Mouse (Mus musculus): ENCODE results near the gene Klf16. TPM values are rescaled to one million over a fixed set of nuclear protein-coding genes. Genes with fewer than 3 reads are reported as not detected.
A peak's percentile ranks its signal among the peaks of the same experiment; 100 is the strongest.

Gene Klf16
- polyA plus RNA-seq, 1 experiment = 7.7 TPM

- no peak for TF ChIP-seq POLR2A (IDR thresholded peaks at IDR 0.05; ENCODE audit: borderline replicate concordance, low read depth, low read length)
- no peak for TF ChIP-seq CTCF (IDR thresholded peaks at IDR 0.05; ENCODE audit: low read depth, low read length)
- Histone ChIP-seq H3K4me3 (ENCODE audit: insufficient read depth, low read length) (peak overlapping the region; percentile 74), H3K4me1 (ENCODE audit: control insufficient read depth, insufficient read depth, low read length) (peaks cover 18% of the 10 kb centered on the region), H3K27ac (ENCODE audit: insufficient read depth, low read depth, low read length) (peak overlapping the region; percentile 7; the same call in 1 of the 2 replicates)
These were observed 12.2 kb upstream of the Klf16 start for GRCm38 (mm10) chr10:80589127-80589878.

GRCm38 (mm10) chr10:80587305-80587657 lies 10.2 kb upstream of the Klf16 start:
- TF ChIP-seq CTCF (IDR thresholded peaks at IDR 0.05; ENCODE audit: low read depth, low read length) (no peak), POLR2A (IDR thresholded peaks at IDR 0.05; ENCODE audit: borderline replicate concordance, low read depth, low read length) (no peak)
- H3K4me1 ChIP-seq (ENCODE audit: control insufficient read depth, insufficient read depth, low read length) = peaks cover 18% of the 10 kb centered on the region

GRCm38 (mm10) chr10:80586407-80587304 lies 9.5 kb upstream of the Klf16 start:
- 0 out of 2 replicates have a peak overlapping the region, but pooled peaks have one; percentile 12 for H3K4me3 ChIP-seq (ENCODE audit: insufficient read depth, low read length)
- peaks cover 18% of the 10 kb centered on the region for H3K4me1 ChIP-seq (ENCODE audit: control insufficient read depth, insufficient read depth, low read length)
- 0 out of 2 replicates have a peak overlapping the region, but pooled peaks have one; percentile 10 for H3K27ac ChIP-seq (ENCODE audit: insufficient read depth, low read depth, low read length)
- TF ChIP-seq CTCF (IDR thresholded peaks at IDR 0.05; ENCODE audit: low read depth, low read length) (no peak), POLR2A (IDR thresholded peaks at IDR 0.05; ENCODE audit: borderline replicate concordance, low read depth, low read length) (no peak)

More at GRCm38 (mm10) chr10:80587305-80587657, 10.2 kb upstream of the Klf16 start:
- Histone ChIP-seq H3K4me3 (ENCODE audit: insufficient read depth, low read length) (0 out of 2 replicates have a peak overlapping the region, but pooled peaks have one; percentile 12), H3K27ac (ENCODE audit: insufficient read depth, low read depth, low read length) (0 out of 2 replicates have a peak overlapping the region, but pooled peaks have one; percentile 10)

- H3K4me1 ChIP-seq (ENCODE audit: control insufficient read depth, insufficient read depth, low read length) = peaks cover 18% of the 10 kb centered on the region
- no peak overlapping the region for H3K4me3 ChIP-seq (ENCODE audit: insufficient read depth, low read length)
- H3K27ac ChIP-seq (ENCODE audit: insufficient read depth, low read depth, low read length) = no peak overlapping the region
- TF ChIP-seq POLR2A (IDR thresholded peaks at IDR 0.05; ENCODE audit: borderline replicate concordance, low read depth, low read length) = no peak
- TF ChIP-seq CTCF (IDR thresholded peaks at IDR 0.05; ENCODE audit: low read depth, low read length) = no peak
These were observed 8.5 kb upstream of the Klf16 start for GRCm38 (mm10) chr10:80585581-80585980.

GRCm38 (mm10) chr10:80584642-80585552 lies 7.8 kb upstream of the Klf16 start:
- no peak overlapping the region for H3K4me3 ChIP-seq (ENCODE audit: insufficient read depth, low read length)
- H3K4me1 ChIP-seq (ENCODE audit: control insufficient read depth, insufficient read depth, low read length) = peaks cover 18% of the 10 kb centered on the region
- no peak for TF ChIP-seq CTCF (IDR thresholded peaks at IDR 0.05; ENCODE audit: low read depth, low read length)
- no peak for TF ChIP-seq POLR2A (IDR thresholded peaks at IDR 0.05; ENCODE audit: borderline replicate concordance, low read depth, low read length)
- H3K27ac ChIP-seq (ENCODE audit: insufficient read depth, low read depth, low read length) = no peak overlapping the region

GRCm38 (mm10) chr10:80584045-80584488 lies 6.9 kb upstream of the Klf16 start:
- TF ChIP-seq CTCF (IDR thresholded peaks at IDR 0.05; ENCODE audit: low read depth, low read length) = no peak
- TF ChIP-seq POLR2A (IDR thresholded peaks at IDR 0.05; ENCODE audit: borderline replicate concordance, low read depth, low read length) = no peak
- Histone ChIP-seq H3K4me1 (ENCODE audit: control insufficient read depth, insufficient read depth, low read length) (peaks cover 21% of the 10 kb centered on the region), H3K4me3 (ENCODE audit: insufficient read depth, low read length) (no peak overlapping the region), H3K27ac (ENCODE audit: insufficient read depth, low read depth, low read length) (no peak overlapping the region)

GRCm38 (mm10) chr10:80583047-80583446 lies 5.9 kb upstream of the Klf16 start:
- no peak for TF ChIP-seq CTCF (IDR thresholded peaks at IDR 0.05; ENCODE audit: low read depth, low read length)
- no peak for TF ChIP-seq POLR2A (IDR thresholded peaks at IDR 0.05; ENCODE audit: borderline replicate concordance, low read depth, low read length)
- H3K4me3 ChIP-seq (ENCODE audit: insufficient read depth, low read length) = no peak overlapping the region
- peaks cover 18% of the 10 kb centered on the region for H3K4me1 ChIP-seq (ENCODE audit: control insufficient read depth, insufficient read depth, low read length)
- H3K27ac ChIP-seq (ENCODE audit: insufficient read depth, low read depth, low read length) = no peak overlapping the region

- Histone ChIP-seq H3K4me1 (ENCODE audit: control insufficient read depth, insufficient read depth, low read length) (peaks cover 17% of the 10 kb centered on the region), H3K27ac (ENCODE audit: insufficient read depth, low read depth, low read length) (0 out of 2 replicates have a peak overlapping the region, but pooled peaks have one; percentile 3), H3K4me3 (ENCODE audit: insufficient read depth, low read length) (peak overlapping the region; percentile 90)
- TF ChIP-seq CTCF (IDR thresholded peaks at IDR 0.05; ENCODE audit: low read depth, low read length) (no peak), POLR2A (IDR thresholded peaks at IDR 0.05; ENCODE audit: borderline replicate concordance, low read depth, low read length) (no peak)
These were observed 1.8 kb upstream of the Klf16 start for GRCm38 (mm10) chr10:80578911-80579310.

Measured in bone marrow macrophage, adult 2 months (primary cell).